Mouse (Mus musculus) kidney, adult 2 months (tissue): ENCODE data around the gene Ggt1. TPM values are rescaled to one million over a fixed set of nuclear protein-coding genes. Genes with fewer than 3 reads are reported as not detected.

Experiments
- DNase-seq: peaks from one replicate; pipeline ENCODE4 v3.0.0; 2021
- H3K27ac ChIP-seq: fragments of 200-500 bp; 2 replicates; pipeline ENCODE4 v1.5.1; 2012; ENCODE audit warnings: low read depth, low read length, control low read depth, inconsistent platforms; ENCODE audit not compliant: insufficient read depth
- H3K27me3 ChIP-seq: fragments of 200-500 bp; replicated peaks from 2 replicates; pipeline ENCODE4 v1.6.1; 2012; ENCODE audit warnings: mild to moderate bottlenecking, moderate library complexity, low read length, inconsistent platforms; ENCODE audit not compliant: control insufficient read depth, insufficient read depth
- H3K36me3 ChIP-seq: fragments of 200-500 bp; 2 replicates; pipeline ENCODE4 v1.6.1; 2012; ENCODE audit warnings: mild to moderate bottlenecking, moderate library complexity, low read length, inconsistent platforms; ENCODE audit not compliant: control insufficient read depth, insufficient read depth
- H3K4me1 ChIP-seq: fragments of 200-500 bp; 2 replicates; pipeline ENCODE4 v1.6.1; 2011; ENCODE audit warnings: low read length; ENCODE audit not compliant: control insufficient read depth, insufficient read depth
- H3K4me3 ChIP-seq: fragments of 200-500 bp; 2 replicates; pipeline ENCODE4 v1.5.1; 2011; ENCODE audit warnings: mild to moderate bottlenecking, low read depth, low read length, control low read depth; ENCODE audit not compliant: insufficient read depth
- CTCF ChIP-seq: fragments of 200-500 bp; conservative IDR thresholded peaks from 2 replicates; pipeline ENCODE4 v1.5.1; 2011; ENCODE audit warnings: low read depth, mild to moderate bottlenecking, control low read depth, low read length, moderate library complexity, mixed read lengths; ENCODE audit not compliant: insufficient read depth, insufficient read length
- POLR2A ChIP-seq: fragments of 200-500 bp; IDR thresholded peaks from one replicate; pipeline ENCODE4 v1.6.1; 2011; ENCODE audit warnings: low read depth, low read length, control low read depth
- WGBS: fragments of 180-500 bp; shearing (Covaris S2); methylation state at CpG from one replicate; pipeline ENCODE4 v1.1.7; 2018; 5-methylcytosine and 5-hydroxymethylcytosine counted together
- polyA plus RNA-seq: library from polyadenylated mRNA; depleted of rRNA; stranded (reverse); fragments of >200 nt; gene quantifications from 2 replicates; pipeline ENCODE4 v1.2.3, GENCODE M21; 2012

Gene Ggt1
- polyA plus RNA-seq, 1 experiment: 881 TPM

GRCm38 (mm10) chr10:75589129-75589528, 27.7 kb downstream of the Ggt1 start, which contains the start of gene Ggt5:
Ggt5 (plus strand) TSS chr10:75589340.
- WGBS: 14% methylated on average over 5 of the region's 5 CpGs
- Histone ChIP-seq H3K4me3 (peak within 1 kb of the TSS; percentile 38), H3K27ac (peak within 1 kb of the TSS; percentile 37), H3K4me1 (peaks cover 14% of the 10 kb centered on the region), H3K36me3 (no peaks in the 10 kb centered on the region), H3K27me3 (no peaks in the 10 kb centered on the region)
- TF ChIP-seq CTCF (no peak), POLR2A (no peak)
- DNase-seq: peak; percentile 81

GRCm38 (mm10) chr10:75589651-75590050, 28.2 kb downstream of the Ggt1 start:
- 21% methylated on average over 16 of the region's 16 CpGs for WGBS
- Histone ChIP-seq H3K36me3 (no peaks in the 10 kb centered on the region), H3K4me3 (peak overlapping the region; percentile 38), H3K4me1 (peaks cover 14% of the 10 kb centered on the region), H3K27me3 (no peaks in the 10 kb centered on the region), H3K27ac (peak overlapping the region; percentile 32)
- peak; percentile 62 for DNase-seq
- TF ChIP-seq POLR2A (no peak), CTCF (no peak)

- TF ChIP-seq POLR2A (no peak), CTCF (no peak)
- 70% methylated on average over 12 of the region's 12 CpGs for WGBS
- DNase-seq: peak; percentile 65
- Histone ChIP-seq H3K27ac (peak overlapping the region; percentile 69; the same call in 1 of the 2 replicates), H3K27me3 (no peaks in the 10 kb centered on the region), H3K4me1 (peaks cover 14% of the 10 kb centered on the region), H3K4me3 (no peak overlapping the region), H3K36me3 (no peaks in the 10 kb centered on the region)
Observed at GRCm38 (mm10) chr10:75591211-75591894, 29.9 kb downstream of the Ggt1 start.

GRCm38 (mm10) chr10:75592585-75592984, 31.2 kb downstream of the Ggt1 start:
- TF ChIP-seq POLR2A (no peak), CTCF (no peak)
- H3K27ac ChIP-seq: no peak overlapping the region

GRCm38 (mm10) chr10:75595981-75596380, 34.6 kb downstream of the Ggt1 start:
- 75% methylated on average over 8 of the region's 8 CpGs for WGBS
- Histone ChIP-seq H3K36me3 (no peaks in the 10 kb centered on the region), H3K4me3 (no peak overlapping the region), H3K27me3 (no peaks in the 10 kb centered on the region), H3K4me1 (no peaks in the 10 kb centered on the region), H3K27ac (no peak overlapping the region)
- TF ChIP-seq CTCF (no peak), POLR2A (no peak)
- peak; percentile 67 for DNase-seq

More at GRCm38 (mm10) chr10:75592585-75592984, 31.2 kb downstream of the Ggt1 start:
- no peak for DNase-seq
- no peak overlapping the region for H3K4me3 ChIP-seq
- 71% methylated on average over 7 of the region's 7 CpGs for WGBS
- no peaks in the 10 kb centered on the region for H3K36me3 ChIP-seq
- H3K4me1 ChIP-seq: peaks cover 14% of the 10 kb centered on the region
- no peaks in the 10 kb centered on the region for H3K27me3 ChIP-seq

GRCm38 (mm10) chr10:75600189-75600730, 38.9 kb downstream of the Ggt1 start:
- H3K4me3 ChIP-seq: no peak overlapping the region
- no peak for DNase-seq
- no peak for TF ChIP-seq CTCF
- no peak for TF ChIP-seq POLR2A
- H3K4me1 ChIP-seq: no peaks in the 10 kb centered on the region
- no peaks in the 10 kb centered on the region for H3K27me3 ChIP-seq
- WGBS: 86% methylated on average over 7 of the region's 7 CpGs
- H3K27ac ChIP-seq: no peak overlapping the region
- no peaks in the 10 kb centered on the region for H3K36me3 ChIP-seq

- 39% methylated on average over 11 of the region's 11 CpGs for WGBS
- Histone ChIP-seq H3K4me1 (no peaks in the 10 kb centered on the region), H3K4me3 (no peak overlapping the region), H3K36me3 (no peaks in the 10 kb centered on the region), H3K27me3 (no peaks in the 10 kb centered on the region), H3K27ac (no peak overlapping the region)
- no peak for DNase-seq
- no peak for TF ChIP-seq POLR2A
- 0 out of 2 replicates have a peak, but pooled peaks have one; percentile 9 for TF ChIP-seq CTCF
Observed at GRCm38 (mm10) chr10:75605162-75605846, 43.9 kb downstream of the Ggt1 start.
